Mouse (Mus musculus) heart, embryonic 11.5 days (tissue): ENCODE results near the gene Slc16a9. TPM values are rescaled to one million over a fixed set of nuclear protein-coding genes. Genes with fewer than 3 reads are reported as not detected.

Experiments used
- ATAC-seq: fragments of 200-750 bp; cut with Nextera tagmentation; replicated peaks from 2 replicates; pipeline ENCODE4 v1.8.0; 2017; ENCODE audit warnings: moderate library complexity; ENCODE audit not compliant: insufficient number of reproducible peaks, low FRiP score, low TSS enrichment
- H3K27ac ChIP-seq: fragments of 300-500 bp; sonication (generic); 2 replicates; pipeline ENCODE4 v1.5.1; 2014; ENCODE audit warnings: mild to moderate bottlenecking, low read depth, low read length
- H3K27me3 ChIP-seq: fragments of 300-500 bp; sonication (generic); 2 replicates; pipeline ENCODE4 v1.6.1; 2014; ENCODE audit warnings: mild to moderate bottlenecking, low read length, mixed read lengths; ENCODE audit not compliant: control insufficient read depth, insufficient read depth
- H3K36me3 ChIP-seq: fragments of 300-500 bp; sonication (generic); 2 replicates; pipeline ENCODE4 v1.6.1; 2014; ENCODE audit warnings: mild to moderate bottlenecking, low read length, moderate library complexity, mixed read lengths; ENCODE audit not compliant: control insufficient read depth, insufficient read depth
- H3K4me1 ChIP-seq: fragments of 300-500 bp; sonication (generic); 2 replicates; pipeline ENCODE4 v1.6.1; 2014; ENCODE audit warnings: low read length; ENCODE audit not compliant: control insufficient read depth, insufficient read depth
- H3K4me2 ChIP-seq: fragments of 300-500 bp; sonication (generic); 2 replicates; pipeline ENCODE4 v1.6.1; 2014; ENCODE audit warnings: mild to moderate bottlenecking, moderate library complexity
- H3K4me3 ChIP-seq: fragments of 300-500 bp; sonication (generic); 2 replicates; pipeline ENCODE4 v1.5.1; 2014; ENCODE audit warnings: low read depth, low read length
- H3K9ac ChIP-seq: fragments of 300-500 bp; sonication (generic); 2 replicates; pipeline ENCODE4 v1.6.1; 2014; ENCODE audit warnings: mild to moderate bottlenecking, low read depth, low read length, moderate library complexity
- H3K9me3 ChIP-seq: fragments of 300-500 bp; sonication (generic); replicated peaks from 2 replicates; pipeline ENCODE4 v1.6.1; 2016; ENCODE audit warnings: low read length; ENCODE audit not compliant: control insufficient read depth
- WGBS: fragments of 180-500 bp; shearing (Covaris S2); extraction: QIAGEN DNeasy Blood & Tissue Kit; methylation state at CpG from one replicate; pipeline ENCODE4 v1.1.7; 2014; ENCODE audit not compliant: insufficient replicate concordance; 5-methylcytosine and 5-hydroxymethylcytosine counted together
- polyA plus RNA-seq: library from polyadenylated mRNA; unstranded; fragments of >200 nt; fragmentation: Nextera tagmentation; extraction: Ambion mirVana; gene quantifications from 2 replicates; pipeline ENCODE4 v1.2.1, GENCODE M21; 2014

The Slc16a9 gene
- polyA plus RNA-seq, 1 experiment from 2014 or later = 0.53 TPM

DNA sequence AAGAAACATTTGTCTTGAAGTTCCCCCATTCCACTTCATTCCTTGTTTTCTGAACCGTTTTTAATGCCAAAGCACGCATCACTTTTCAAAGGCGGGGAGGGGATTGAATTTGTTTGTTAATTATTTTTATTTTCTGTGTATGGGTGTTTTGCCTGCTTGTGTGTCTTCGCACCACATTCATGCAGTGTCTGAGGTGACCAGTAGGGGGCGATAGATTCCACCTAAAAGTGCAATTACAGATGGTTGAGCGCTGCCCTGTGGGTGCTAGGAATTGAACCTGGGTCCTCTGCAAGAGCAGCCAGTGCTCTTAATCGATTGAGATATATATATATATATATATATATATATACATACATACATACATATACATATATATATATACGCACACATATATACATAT lies 34.4 kb downstream of the Slc16a9 start:
- Histone ChIP-seq H3K36me3 (no peaks in the 10 kb centered on the region), H3K4me3 (no peak overlapping the region), H3K4me2 (no peak overlapping the region), H3K9me3 (no peaks in the 10 kb centered on the region), H3K27me3 (no peaks in the 10 kb centered on the region), H3K9ac (no peak overlapping the region), H3K27ac (no peak overlapping the region), H3K4me1 (no peaks in the 10 kb centered on the region)
- WGBS = 70% methylated on average over 8 of the region's 8 CpGs
- ATAC-seq = no peak

DNA sequence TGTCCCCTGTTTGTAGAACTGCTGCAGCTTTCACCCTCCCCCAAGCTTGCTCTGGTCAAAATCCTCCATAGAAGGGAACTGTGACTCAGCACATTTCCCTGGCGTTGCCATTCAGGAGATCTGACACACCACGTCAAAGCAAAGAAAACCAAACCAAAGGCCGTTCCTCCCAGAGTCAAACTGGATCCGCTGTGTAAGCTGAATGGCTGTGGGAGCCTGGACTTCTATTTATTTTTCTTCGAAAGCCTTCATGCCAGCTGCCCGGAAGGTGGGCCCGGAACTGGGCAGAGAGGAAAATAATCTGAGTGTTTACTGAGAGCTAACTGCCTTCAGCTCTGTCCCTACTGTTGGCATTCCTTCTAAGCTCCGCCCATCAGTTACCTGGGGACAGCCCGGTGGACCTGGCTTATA lies 42.9 kb downstream of the Slc16a9 start:
- Histone ChIP-seq H3K4me3 (no peak overlapping the region), H3K27ac (no peak overlapping the region), H3K27me3 (no peaks in the 10 kb centered on the region), H3K9me3 (no peaks in the 10 kb centered on the region), H3K4me1 (peaks cover 7% of the 10 kb centered on the region), H3K4me2 (no peak overlapping the region; the same call in 1 of the 2 replicates), H3K36me3 (no peaks in the 10 kb centered on the region), H3K9ac (no peak overlapping the region)
- WGBS = 27% methylated on average over 9 of the region's 9 CpGs
- ATAC-seq = no peak

GRCm38 (mm10) chr10:70288406-70289327 lies 43.8 kb downstream of the Slc16a9 start:
- Histone ChIP-seq H3K9me3 (no peaks in the 10 kb centered on the region), H3K4me2 (no peak overlapping the region), H3K4me1 (peaks cover 7% of the 10 kb centered on the region), H3K9ac (no peak overlapping the region), H3K36me3 (no peaks in the 10 kb centered on the region), H3K27ac (no peak overlapping the region), H3K4me3 (no peak overlapping the region), H3K27me3 (no peaks in the 10 kb centered on the region)
- no peak; the same call in 1 of the 2 replicates for ATAC-seq
- WGBS = 58% methylated on average over 14 of the region's 14 CpGs

DNA sequence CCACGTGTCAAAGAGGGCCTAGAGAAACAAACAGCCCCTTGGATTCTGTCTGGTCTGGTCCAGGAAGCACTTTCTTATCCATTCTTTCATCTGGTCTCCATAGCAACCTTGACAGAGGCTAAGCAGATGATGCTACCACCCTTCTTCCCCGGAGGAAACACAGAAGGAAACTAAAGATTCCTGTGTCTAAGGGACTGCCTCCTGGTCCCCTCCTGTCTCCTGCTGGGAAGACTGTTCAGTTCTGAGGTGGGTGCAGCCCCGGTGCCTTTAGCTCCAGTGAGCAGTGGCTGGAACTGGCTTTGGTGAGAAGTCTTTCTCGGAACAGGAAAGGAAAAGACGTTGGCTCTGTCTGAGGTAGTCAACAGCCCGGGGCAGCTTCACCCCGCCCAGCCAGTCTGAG lies 47.1 kb downstream of the Slc16a9 start:
- ATAC-seq = no peak
- no peak overlapping the region for H3K9ac ChIP-seq
- H3K4me2 ChIP-seq = no peak overlapping the region
- no peaks in the 10 kb centered on the region for H3K36me3 ChIP-seq
- H3K4me1 ChIP-seq = peaks cover 7% of the 10 kb centered on the region
- no peaks in the 10 kb centered on the region for H3K27me3 ChIP-seq
- no peak overlapping the region for H3K4me3 ChIP-seq
- H3K27ac ChIP-seq = no peak overlapping the region
- no peaks in the 10 kb centered on the region for H3K9me3 ChIP-seq
- 28% methylated on average over 7 of the region's 7 CpGs for WGBS

DNA sequence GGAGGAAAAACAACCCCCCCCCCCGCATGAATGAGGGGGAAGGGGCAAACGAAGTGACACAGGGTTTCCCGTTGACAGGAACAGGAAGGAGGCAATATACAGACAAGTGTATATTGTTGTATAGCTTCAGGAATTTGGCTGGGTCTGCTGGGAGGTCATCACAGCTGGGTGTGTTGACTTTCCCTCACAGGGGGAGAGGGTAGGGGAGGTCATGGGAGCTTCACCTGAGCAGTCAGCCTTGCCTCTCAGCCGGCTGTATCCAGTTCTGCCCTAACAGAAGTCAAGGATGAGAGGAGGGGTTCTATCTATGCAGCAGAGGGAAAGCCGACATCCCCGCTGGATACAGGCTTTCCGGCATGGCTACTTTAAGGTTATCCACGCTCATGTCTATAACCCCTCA lies 49.2 kb downstream of the Slc16a9 start:
- Histone ChIP-seq H3K9ac (no peak overlapping the region), H3K4me1 (no peaks in the 10 kb centered on the region), H3K4me3 (no peak overlapping the region), H3K4me2 (no peak overlapping the region), H3K27me3 (no peaks in the 10 kb centered on the region), H3K9me3 (no peaks in the 10 kb centered on the region), H3K36me3 (no peaks in the 10 kb centered on the region), H3K27ac (no peak overlapping the region)
- WGBS = 44% methylated on average over 8 of the region's 8 CpGs
- no peak for ATAC-seq

DNA sequence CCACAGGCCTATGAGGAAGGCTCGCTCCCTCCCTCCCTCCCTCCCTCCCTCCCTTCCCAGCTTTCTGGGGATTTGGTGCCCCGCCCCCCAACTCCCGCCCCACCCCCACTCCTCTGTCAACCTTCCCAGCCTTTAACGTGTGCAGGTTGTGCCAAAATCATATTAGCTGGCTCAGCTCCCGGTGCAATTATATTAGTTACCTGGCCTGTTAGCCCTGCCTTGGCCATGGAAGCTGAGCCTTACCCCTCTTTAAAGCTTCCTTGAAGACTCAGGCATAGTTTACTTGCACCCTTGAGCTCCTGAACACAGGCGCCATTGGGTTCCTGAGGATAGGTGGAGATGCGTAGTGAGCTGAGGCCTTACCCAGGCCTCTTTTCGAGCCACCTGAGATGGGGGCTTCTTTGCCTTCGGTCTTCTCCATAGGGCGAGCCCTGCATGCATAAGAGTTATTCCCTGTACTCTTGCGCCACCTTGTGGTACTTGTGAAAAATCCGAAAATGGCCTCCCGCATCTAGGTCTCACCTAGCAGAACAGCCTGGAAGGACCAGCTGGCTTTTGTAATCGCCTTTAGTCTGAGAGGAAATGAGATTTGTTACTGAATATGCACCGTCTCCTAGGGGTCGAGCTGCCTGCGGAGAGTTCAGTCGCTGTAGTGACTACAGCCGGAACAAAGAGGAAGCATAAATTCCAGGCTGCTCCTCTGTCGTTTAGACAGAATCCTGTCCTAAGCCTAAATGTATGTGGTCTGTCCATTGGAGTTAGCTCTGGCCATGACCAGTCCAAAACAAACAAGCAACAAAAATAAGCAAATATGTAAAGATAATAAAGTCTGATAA lies 51.8 kb downstream of the Slc16a9 start:
- Histone ChIP-seq H3K27me3 (no peaks in the 10 kb centered on the region), H3K9me3 (no peaks in the 10 kb centered on the region), H3K4me3 (no peak overlapping the region), H3K4me1 (no peaks in the 10 kb centered on the region), H3K4me2 (peak overlapping the region; percentile 11), H3K9ac (no peak overlapping the region), H3K36me3 (no peaks in the 10 kb centered on the region), H3K27ac (no peak overlapping the region)
- peak; percentile 60; the same call in 1 of the 2 replicates for ATAC-seq
- 8% methylated on average over 20 of the region's 20 CpGs for WGBS

DNA sequence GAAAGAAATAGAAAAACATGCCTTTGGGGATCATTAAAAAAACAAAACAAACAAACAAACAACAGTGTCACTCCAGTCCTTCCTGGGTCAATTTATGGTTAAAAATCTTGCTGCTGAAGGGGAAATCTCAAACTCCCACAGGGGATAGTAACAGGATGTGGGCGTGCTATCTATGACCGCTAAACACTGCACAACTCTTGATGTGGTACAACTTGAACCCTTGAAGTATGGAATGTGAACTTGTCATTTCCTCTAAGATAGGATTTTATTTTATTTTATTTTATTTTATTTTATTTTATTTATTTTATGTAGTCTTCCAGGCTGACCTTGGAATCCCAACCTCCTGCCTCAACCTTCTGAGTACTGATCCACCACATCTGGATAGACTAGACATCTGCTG lies 54.2 kb downstream of the Slc16a9 start:
- Histone ChIP-seq H3K27ac (no peak overlapping the region), H3K9me3 (no peaks in the 10 kb centered on the region), H3K4me2 (no peak overlapping the region), H3K4me1 (no peaks in the 10 kb centered on the region), H3K4me3 (no peak overlapping the region), H3K9ac (no peak overlapping the region), H3K27me3 (no peaks in the 10 kb centered on the region), H3K36me3 (no peaks in the 10 kb centered on the region)
- ATAC-seq = no peak
- WGBS = 76% methylated on average over 2 of the region's 2 CpGs

GRCm38 (mm10) chr10:70299653-70300052 lies 54.8 kb downstream of the Slc16a9 start:
- Histone ChIP-seq H3K4me1 (no peaks in the 10 kb centered on the region), H3K27ac (no peak overlapping the region), H3K4me2 (no peak overlapping the region), H3K9me3 (no peaks in the 10 kb centered on the region), H3K4me3 (no peak overlapping the region), H3K9ac (no peak overlapping the region), H3K36me3 (no peaks in the 10 kb centered on the region), H3K27me3 (no peaks in the 10 kb centered on the region)
- ATAC-seq = no peak
- WGBS = 45% methylated on average over 5 of the region's 5 CpGs
